Mouse (Mus musculus): ENCODE measurements around the gene Taco1.

DNA sequence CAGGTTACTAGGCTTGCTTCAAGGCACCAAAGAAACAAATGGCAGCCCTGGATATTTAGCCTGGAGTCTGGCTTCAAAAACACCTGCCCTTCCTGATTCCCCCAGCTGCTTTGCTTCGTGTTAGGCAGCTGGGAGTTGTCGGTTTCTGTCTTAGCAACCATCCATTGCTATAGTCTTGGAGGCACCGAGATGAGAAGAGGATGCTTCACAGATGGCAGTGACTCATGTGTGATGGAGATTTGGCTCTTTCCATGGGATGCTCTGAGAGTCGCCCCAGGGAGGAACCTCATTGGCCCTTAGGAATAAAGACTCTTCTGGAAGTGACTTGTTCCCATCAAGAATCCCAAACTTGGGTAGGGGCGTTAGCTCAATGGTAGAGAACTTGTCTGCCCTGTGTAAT, 49.4 kb upstream of the Taco1 start:
- no peak for TF ChIP-seq CTCF (conservative IDR thresholded peaks at IDR 0.05; ENCODE audit: low read length)
- TF ChIP-seq NANOG (IDR thresholded peaks at IDR 0.05; ENCODE audit: borderline replicate concordance, low read length): no peak
